Mouse (Mus musculus): Measurements from ENCODE around the gene Cd59b. TPM values are rescaled to one million over a fixed set of nuclear protein-coding genes. Genes with fewer than 3 reads are reported as not detected.

Cd59b gene
- 1 to 10 TPM; 1.7 to 4.2 TPM for total RNA-seq (2021)
- long read RNA-seq, experiment 1, partial matches to known transcripts: 0 of 5 reads
- long read RNA-seq, experiment 1, other reads (novel, unspliced or antisense): 0 of 5 reads
- long read RNA-seq, experiment 2, partial matches to known transcripts: 0 of 1 reads
- long read RNA-seq, experiment 2, other reads (novel, unspliced or antisense): 0 of 1 reads

DNA sequence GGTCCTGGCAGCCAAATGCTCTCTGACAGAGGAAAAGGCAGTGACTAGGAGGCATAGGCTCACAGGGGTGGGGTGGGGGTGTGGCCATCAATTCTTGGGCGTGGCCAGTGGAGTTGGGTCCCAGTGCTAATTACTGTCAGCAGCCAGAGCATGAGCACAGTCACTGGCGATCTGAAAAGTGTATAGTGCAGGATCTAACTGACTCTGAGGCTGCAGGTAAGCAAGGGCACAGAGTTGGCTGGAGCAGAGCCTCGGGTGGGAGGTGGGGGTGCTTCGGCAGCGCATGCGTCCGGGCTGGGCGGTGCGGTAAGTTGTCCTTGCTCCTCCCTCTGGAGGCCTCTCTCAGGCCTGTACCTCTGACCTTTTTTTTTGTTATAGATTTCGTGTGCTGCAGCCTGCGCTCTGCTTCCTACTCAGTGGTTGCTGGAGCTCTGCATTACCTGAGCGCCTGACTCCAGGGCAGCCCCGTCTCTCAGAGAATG, at the start of gene Cd59b:
TSS of gene Cd59b (plus strand) at position 146 of the 482 bp plus-strand sequence.
- peak within 1 kb of the TSS; percentile 67 for H3K4me3 ChIP-seq
- DNase-seq: peak; percentile 64
- intact Hi-C loops (cut with DNase I): no loop called here
- TF ChIP-seq CTCF (IDR thresholded peaks at IDR 0.05): no peak
- H3K27ac ChIP-seq: peak within 1 kb of the TSS; percentile 66

DNA sequence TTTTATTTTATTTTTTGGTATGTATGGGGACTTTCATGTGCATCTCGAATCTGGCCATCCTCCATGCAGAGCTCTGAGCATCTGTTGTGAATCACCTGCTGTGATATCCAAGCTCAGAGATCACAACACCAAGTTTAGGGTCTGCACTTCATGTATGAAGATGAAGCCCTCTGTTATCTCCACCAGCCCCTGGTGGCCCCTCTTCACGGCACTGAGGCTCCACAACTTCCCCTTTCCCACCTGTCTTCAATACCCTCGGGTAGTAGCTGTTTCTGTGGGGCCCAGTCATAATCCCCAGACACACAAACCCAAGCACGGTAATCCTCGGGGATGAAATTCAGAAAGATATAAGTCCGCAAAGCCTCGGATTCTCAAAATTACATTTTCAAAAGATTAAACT, 46.6 kb upstream of the Cd59b start:
- no peak for DNase-seq
- no peak overlapping the region for H3K27ac ChIP-seq
- H3K4me3 ChIP-seq: no peak overlapping the region
- TF ChIP-seq CTCF (IDR thresholded peaks at IDR 0.05): no peak
- intact Hi-C loops (cut with DNase I): loop anchor here (10.0 kb wide), 1 partner anchor 1618 kb away; the partner anchor contains the start of gene Trim44

DNA sequence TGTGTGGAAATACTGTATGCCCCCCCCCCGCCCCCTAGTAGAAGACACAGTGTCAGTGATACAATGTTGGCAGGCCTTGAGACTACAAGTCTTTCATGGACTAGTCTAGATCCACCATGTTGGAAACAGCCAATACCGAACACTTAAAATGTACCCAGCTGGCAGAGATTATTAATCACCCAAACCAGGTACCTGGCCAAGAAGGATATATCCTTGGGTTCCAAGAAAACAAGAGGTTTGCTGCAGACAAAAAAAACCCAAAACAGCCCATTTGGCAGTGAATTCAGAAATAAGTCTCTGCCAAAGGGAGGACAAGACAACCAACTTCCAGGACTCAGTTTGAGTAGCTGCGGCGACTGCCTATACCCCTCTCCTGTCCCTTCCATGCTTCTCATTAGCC, 45.0 kb upstream of the Cd59b start:
- no peak overlapping the region for H3K27ac ChIP-seq
- no peak for TF ChIP-seq CTCF (IDR thresholded peaks at IDR 0.05)
- intact Hi-C loops (cut with DNase I): loop anchor here (10.0 kb wide), 1 partner anchor 1620 kb away; the partner anchor contains the start of gene Trim44
- no peak for DNase-seq
- no peak overlapping the region for H3K4me3 ChIP-seq

DNA sequence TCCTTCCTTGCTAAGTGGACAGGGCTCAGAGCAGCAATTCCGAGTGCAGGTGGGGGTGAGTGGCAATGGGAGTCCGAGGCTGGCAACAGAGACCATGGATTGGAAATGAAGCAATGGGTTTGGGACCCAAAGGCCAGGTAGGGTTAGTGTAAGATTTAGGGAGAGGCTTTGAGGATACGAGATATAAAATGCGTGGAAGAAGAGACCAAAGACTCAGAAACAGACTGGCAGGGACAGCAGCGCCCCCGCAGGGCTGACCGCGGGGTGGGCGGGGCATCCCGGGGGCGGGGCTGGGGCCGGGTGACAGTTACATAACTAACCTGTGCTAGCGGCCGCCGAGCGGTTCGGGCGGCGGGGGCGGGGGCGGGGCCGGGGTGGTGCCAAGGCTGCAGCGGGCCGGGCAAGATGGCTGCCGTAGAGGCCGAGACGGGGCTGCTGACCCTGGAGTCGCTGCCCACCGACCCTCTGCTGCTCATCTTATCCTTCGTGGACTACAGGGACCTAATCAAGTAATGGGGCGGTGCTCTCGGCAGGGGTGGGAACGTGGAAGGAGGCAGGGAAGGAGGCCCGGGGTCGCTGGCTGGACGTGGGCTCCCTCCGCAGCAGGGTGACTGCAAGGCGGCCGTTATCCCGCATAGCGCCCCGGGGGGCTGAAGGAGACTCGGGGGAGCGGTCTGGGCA, 42.1 kb upstream of the Cd59b start, which contains the start of gene Fbxo3:
TSS of gene Fbxo3 (plus strand) at position 264 of the 681 bp plus-strand sequence.
- Histone ChIP-seq H3K4me3 (peak within 1 kb of the TSS; percentile 90), H3K27ac (peak within 1 kb of the TSS; percentile 95)
- DNase-seq: peak; percentile 91
- TF ChIP-seq CTCF (IDR thresholded peaks at IDR 0.05): peak; percentile 67
- intact Hi-C loops (cut with DNase I): loop anchor here (10.0 kb wide), 1 partner anchor 1623 kb away; the partner anchor contains the start of gene Trim44

DNA sequence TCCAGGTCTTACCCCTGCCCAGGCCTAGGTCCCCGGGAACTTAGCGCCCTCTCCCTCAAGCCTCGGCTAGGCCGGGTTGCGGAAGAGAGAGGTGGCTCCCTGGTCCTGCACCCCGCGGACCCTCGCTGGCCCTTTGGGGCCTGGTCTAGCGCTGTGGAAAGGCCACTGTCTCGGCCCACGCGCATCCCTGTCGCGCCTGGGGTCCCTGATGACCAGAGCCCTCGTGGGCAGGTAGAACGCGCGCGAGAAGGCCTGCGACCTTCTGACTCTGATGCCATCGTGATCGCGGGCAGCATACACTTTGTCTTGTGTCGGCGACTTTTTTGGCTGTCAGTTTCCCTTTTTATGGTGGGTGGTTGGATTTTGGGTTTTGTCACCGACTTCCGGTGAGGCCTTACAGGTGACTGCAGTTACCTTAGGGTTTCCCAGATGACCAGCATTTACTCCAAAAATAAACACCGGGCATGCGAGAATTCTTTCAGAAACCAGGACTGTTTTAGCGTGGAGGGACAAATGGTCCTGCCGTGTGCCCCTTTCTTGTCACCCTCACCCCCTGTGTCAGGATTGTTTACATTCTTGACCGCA, 41.4 kb upstream of the Cd59b start, which contains the start of gene 4931422A03Rik:
TSS of gene 4931422A03Rik (minus strand) at position 223 of the 585 bp plus-strand sequence.
- H3K27ac ChIP-seq: peak within 1 kb of the TSS; percentile 95
- peak within 1 kb of the TSS; percentile 90 for H3K4me3 ChIP-seq
- DNase-seq: peak; percentile 65
- intact Hi-C loops (cut with DNase I): loop anchor here (10.0 kb wide), 1 partner anchor 1623 kb away; the partner anchor contains the start of gene Trim44
- TF ChIP-seq CTCF (IDR thresholded peaks at IDR 0.05): no peak

DNA sequence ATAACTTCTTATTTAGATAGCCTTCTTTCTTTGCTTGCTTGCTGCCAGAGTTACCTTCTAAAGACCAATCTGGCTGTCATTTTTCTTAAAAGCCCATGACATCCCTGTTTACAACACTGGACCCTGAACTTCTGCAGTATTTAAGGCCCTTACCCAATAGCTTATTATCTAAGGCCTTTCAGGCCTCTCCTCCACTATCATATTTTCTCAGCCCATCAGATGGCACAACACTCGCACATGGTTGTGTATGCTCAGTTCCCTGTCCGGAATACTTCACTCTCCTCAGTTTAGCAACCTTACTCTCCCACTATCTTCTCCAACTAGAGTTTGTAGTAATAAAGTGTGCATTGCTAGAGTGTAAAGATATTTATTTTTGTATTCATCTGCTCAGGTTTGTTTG, 40.6 kb upstream of the Cd59b start:
- no peak for TF ChIP-seq CTCF (IDR thresholded peaks at IDR 0.05)
- intact Hi-C loops (cut with DNase I): loop anchor here (10.0 kb wide), 1 partner anchor 1624 kb away; the partner anchor contains the start of gene Trim44
- H3K4me3 ChIP-seq: peak overlapping the region; percentile 90
- DNase-seq: no peak
- H3K27ac ChIP-seq: peak overlapping the region; percentile 95

DNA sequence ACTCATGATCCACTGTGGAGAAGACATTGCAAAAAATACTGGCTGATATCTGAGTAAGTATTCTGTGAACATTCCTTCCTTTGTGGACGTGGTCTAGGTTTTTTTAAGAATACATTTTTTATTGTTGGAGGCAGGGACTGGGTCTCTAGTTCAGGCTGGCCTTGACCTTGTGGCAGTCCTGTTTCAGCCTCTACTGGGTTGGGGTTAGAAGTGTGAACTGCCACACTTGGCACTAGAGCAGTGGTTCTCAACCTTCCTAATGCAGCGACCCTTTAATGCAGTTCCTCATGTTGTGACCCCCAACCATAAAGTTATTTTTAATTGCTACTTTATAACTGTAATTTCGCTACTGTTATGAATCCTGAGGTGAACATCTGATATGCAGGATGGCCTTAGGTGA, 39.3 kb upstream of the Cd59b start:
- Histone ChIP-seq H3K4me3 (peak overlapping the region; percentile 32; the same call in 1 of the 2 replicates), H3K27ac (peak overlapping the region; percentile 95)
- DNase-seq: no peak
- TF ChIP-seq CTCF (IDR thresholded peaks at IDR 0.05): no peak
- intact Hi-C loops (cut with DNase I): loop anchor here (10.0 kb wide), 2 partner anchors 394 to 554 kb away; no protein-coding TSS in a partner anchor

DNA sequence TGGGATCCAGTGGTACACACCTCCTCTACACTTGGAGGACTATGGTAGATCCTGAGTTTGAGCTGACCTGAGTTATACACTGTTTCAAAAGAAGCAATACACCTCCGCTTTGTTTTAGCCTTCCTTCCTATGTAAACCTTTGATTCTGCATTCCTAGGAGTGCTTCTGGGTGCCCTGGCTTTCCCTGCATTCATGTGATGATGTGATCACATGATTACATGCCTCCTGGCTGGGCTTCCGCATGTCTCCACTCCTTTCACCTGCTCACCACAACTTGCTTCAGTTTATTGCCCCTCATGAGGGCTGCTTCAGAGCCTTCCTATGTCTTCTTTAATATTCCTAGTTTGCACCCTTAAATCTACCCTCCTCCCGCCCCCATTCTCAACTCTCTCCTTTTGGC, 37.6 kb upstream of the Cd59b start:
- DNase-seq: no peak
- intact Hi-C loops (cut with DNase I): loop anchor here (10.0 kb wide), 2 partner anchors 393 to 553 kb away; no protein-coding TSS in a partner anchor
- no peak for TF ChIP-seq CTCF (IDR thresholded peaks at IDR 0.05)
- Histone ChIP-seq H3K4me3 (no peak overlapping the region), H3K27ac (no peak overlapping the region)

DNA sequence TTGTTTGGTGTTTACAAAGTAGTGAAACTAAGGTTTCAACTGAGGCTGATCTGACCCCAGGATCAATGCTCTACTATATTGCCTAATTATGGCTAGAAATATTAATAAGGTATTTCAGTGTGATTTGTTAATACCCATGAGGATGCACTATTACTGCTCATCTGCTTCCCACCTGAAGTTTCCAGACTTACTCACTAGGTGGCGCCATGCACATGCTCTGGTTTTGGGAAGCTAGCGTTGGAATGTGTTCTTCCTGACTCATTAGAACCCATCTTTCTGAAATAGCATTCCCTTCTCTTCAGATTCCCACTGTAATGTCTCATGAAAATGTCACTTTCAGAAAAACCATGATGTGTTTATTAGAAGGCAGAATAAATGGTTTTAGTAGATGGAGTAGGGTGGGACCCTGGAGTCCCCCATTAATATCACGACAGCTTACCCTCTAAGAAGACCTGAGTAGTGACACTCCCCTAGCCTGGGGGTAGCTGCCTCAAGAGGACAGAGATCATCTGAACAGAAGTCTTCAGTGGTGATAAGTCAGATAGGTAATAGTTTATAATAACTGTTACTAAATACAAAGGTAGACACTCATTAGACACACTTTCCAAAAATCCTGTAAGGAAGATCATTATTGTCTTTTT, 34.7 kb upstream of the Cd59b start:
- Histone ChIP-seq H3K4me3 (no peak overlapping the region; the same call in 1 of the 2 replicates), H3K27ac (peak overlapping the region; percentile 59)
- DNase-seq: peak; percentile 70
- intact Hi-C loops (cut with DNase I): loop anchor here (2.0 to 10.0 kb wide), 4 partner anchors 62 to 550 kb away; partner anchors contain the start of gene A930018P22Rik
- TF ChIP-seq CTCF (IDR thresholded peaks at IDR 0.05): peak; percentile 99; the same call in 1 of the 2 replicates

DNA sequence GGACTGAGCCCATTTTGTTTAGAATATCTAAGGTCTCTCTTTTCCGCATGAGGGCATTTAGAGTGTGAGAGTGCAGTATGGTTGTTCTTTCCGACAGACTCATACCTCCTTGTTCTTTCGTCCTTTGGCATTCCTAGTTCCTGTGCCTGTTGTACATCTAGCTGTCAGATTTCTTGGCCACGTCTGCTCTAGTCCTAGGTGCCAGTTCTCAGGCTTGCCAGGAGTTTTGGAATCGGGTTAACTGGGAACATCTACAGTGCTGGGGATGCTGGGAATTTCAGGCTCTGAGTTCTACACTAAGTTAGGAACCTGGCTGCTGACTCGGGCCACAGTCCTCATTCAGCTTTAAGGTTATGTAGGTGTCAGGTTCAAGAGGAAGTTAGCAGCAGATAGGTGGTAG, 34.1 kb upstream of the Cd59b start:
- DNase-seq: peak; percentile 39
- no peak for TF ChIP-seq CTCF (IDR thresholded peaks at IDR 0.05)
- H3K27ac ChIP-seq: peak overlapping the region; percentile 59
- intact Hi-C loops (cut with DNase I): loop anchor here (2.0 to 10.0 kb wide), 4 partner anchors 61 to 549 kb away; partner anchors contain the start of gene A930018P22Rik
- no peak overlapping the region; the same call in 1 of the 2 replicates for H3K4me3 ChIP-seq

DNA sequence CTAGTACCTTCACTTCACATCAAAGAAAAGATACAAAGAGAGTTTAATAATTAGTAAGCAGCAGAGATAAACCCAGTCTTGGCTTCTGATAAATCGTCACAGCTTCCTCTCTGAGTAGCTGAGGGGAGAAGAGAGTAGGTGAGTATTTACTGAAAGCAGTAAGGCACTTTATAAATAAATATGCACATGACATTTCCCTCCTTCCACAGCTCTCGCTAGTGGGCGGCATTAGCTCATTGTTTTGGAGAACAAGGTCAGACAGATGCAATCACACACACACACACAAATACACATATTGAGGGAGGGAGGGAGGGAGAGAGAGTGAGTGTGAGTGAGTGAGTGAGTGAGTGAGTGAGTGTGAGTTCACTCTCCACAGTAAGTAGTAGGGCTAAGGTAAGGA, 33.3 kb upstream of the Cd59b start:
- no peak overlapping the region for H3K4me3 ChIP-seq
- TF ChIP-seq CTCF (IDR thresholded peaks at IDR 0.05): no peak
- DNase-seq: no peak
- intact Hi-C loops (cut with DNase I): loop anchor here (10.0 kb wide), 2 partner anchors 388 to 548 kb away; no protein-coding TSS in a partner anchor
- H3K27ac ChIP-seq: peak overlapping the region; percentile 59

DNA sequence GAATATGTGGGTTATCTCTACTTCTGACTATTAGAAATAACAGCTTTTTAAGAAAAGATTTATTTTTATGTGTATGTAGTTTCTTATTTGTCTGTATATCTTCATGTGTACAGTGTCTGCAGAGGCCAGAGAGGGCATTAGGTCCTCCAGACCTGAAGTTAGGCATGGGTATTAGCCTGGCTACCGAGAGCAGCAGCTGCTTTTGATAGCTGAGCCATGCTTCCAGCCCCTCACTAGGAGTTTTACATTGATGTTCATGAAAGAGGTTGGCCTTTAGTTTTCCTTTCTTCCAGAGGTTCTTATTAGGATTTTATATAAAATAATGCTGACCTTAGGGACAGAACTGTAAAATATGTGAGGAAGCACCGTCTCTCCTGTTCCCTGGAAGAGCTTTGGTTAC, 31.4 kb upstream of the Cd59b start:
- intact Hi-C loops (cut with DNase I): loop anchor here (10.0 kb wide), 2 partner anchors 387 to 547 kb away; no protein-coding TSS in a partner anchor
- DNase-seq: no peak
- Histone ChIP-seq H3K4me3 (no peak overlapping the region), H3K27ac (peak overlapping the region; percentile 50)
- no peak for TF ChIP-seq CTCF (IDR thresholded peaks at IDR 0.05)

All from gastrocnemius, adult 2 months (tissue).